Mouse (Mus musculus): ENCODE data around the gene Echdc1.

DNA sequence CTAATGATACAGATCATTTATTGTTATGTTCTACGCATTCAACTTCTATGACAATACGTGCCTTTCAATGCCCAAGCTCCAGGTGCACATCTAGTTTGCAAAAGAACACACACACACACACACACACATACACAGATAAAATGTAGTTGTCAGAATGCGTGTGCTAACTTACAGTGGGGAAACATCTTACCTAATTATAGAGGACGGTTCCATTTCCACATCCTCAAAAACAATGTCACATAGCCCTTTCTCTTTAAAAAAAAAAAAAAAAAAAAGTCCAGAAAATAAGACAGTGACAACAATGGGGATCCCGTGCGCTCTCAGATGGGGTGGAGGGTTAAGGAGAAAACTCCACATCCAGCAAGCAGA lies 48.1 kb downstream of the Echdc1 start:
- 0 out of 2 replicates have a peak, but pooled peaks have one; percentile 12 for TF ChIP-seq BHLHE40 (IDR thresholded peaks at IDR 0.05; ENCODE audit: low read depth, low read length)
- no peak for TF ChIP-seq USF1 (IDR thresholded peaks at IDR 0.05; ENCODE audit: low read depth, low read length)
- no peak for TF ChIP-seq GABPA (IDR thresholded peaks at IDR 0.05; ENCODE audit: insufficient replicate concordance, low read depth, low read length)
- TF ChIP-seq POLR2A (IDR thresholded peaks at IDR 0.05; ENCODE audit: low read depth, low read length): no peak
- no peak for TF ChIP-seq CTCF (conservative IDR thresholded peaks at IDR 0.05 in 1 of 2, IDR thresholded peaks at IDR 0.05 in 1 of 2; ENCODE audit: low read depth in 2 of 2, low read length in 2 of 2)
- TF ChIP-seq TCF12 (IDR thresholded peaks at IDR 0.05; ENCODE audit: low read depth, low read length): no peak
- no peak for TF ChIP-seq NRF1 (IDR thresholded peaks at IDR 0.05; ENCODE audit: low read depth, low read length)
- TF ChIP-seq CHD2 (IDR thresholded peaks at IDR 0.05; ENCODE audit: low read length): no peak
- TF ChIP-seq ETS1 (conservative IDR thresholded peaks at IDR 0.05; ENCODE audit: low read depth, low read length): no peak
- 0 out of 2 replicates have a peak, but pooled peaks have one; percentile 16 for TF ChIP-seq EP300 (IDR thresholded peaks at IDR 0.05; ENCODE audit: low read length)
- TF ChIP-seq RAD21 (IDR thresholded peaks at IDR 0.05; ENCODE audit: low read depth, low read length): no peak
- TF ChIP-seq RCOR1 (conservative IDR thresholded peaks at IDR 0.05; ENCODE audit: low read depth, low read length): no peak
- no peak for TF ChIP-seq SMC3 (IDR thresholded peaks at IDR 0.05; ENCODE audit: low read depth, low read length)
- TF ChIP-seq ZNF384 (IDR thresholded peaks at IDR 0.05; ENCODE audit: low read depth, low read length): peak; percentile 83

Measured in CH12.LX (cell line).